ENCODE assay signal across 7 mouse cellular contexts in the genomic region with DNA sequence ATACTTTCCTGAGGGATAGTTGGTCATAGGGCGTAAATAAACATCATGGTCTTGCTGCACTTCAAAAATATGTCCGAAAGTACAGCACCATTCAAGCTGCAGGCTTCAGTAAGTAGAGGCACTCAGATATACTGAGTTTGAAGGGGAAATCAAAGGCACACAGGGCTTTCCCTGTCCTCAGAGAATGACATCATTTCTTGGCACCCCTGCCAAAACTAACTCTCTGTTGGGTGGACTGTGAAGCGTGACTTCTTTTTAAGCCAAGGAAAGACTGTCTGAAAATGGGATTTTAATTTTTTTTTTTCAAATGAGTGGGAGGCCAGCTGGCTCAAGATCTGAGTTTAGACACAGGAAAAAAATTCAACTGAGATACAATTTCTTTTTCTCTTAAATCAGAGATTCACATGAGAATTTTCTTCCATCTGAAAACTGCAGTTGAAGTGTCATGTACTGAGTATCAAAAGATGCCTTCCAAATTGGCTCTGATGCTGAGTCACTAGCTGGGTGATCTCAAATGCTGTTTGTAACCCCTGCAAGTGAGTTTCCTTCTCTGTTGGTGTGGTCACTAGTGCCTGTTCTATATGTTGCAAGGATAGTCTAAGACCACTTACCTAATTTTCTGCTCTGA.
A peak's percentile ranks its signal among the peaks of the same experiment; 100 is the strongest.
DNase-seq lines count a peak whose midpoint lies in the region; ATAC-seq lines count a peak whose summit lies in the region.

No protein-coding gene starts in this region.

- no peak overlapping the region for H3K4me3 ChIP-seq in lung, embryonic 16.5 days (ENCODE audit: low read length)
- H3K4me3 ChIP-seq in heart, embryonic 11.5 days (ENCODE audit: low read depth, low read length), result no peak overlapping the region

- H3K36me3 ChIP-seq in lung, embryonic 16.5 days (ENCODE audit: control insufficient read depth, insufficient read depth, low read length), result no peaks in the 10 kb centered on the region
- H3K36me3 ChIP-seq in heart, embryonic 11.5 days (ENCODE audit: control insufficient read depth, insufficient read depth, low read length), result no peaks in the 10 kb centered on the region

- WGBS in lung, embryonic 16.5 days, result 57% methylated on average over 3 of the region's 3 CpGs
- WGBS in heart, embryonic 11.5 days (ENCODE audit: insufficient replicate concordance), result 65% methylated on average over 3 of the region's 3 CpGs

- peak; percentile 34; the same call in 1 of the 2 replicates for ATAC-seq in lung, embryonic 16.5 days (ENCODE audit: low read depth)
- ATAC-seq in heart, embryonic 11.5 days (replicated peaks; ENCODE audit: insufficient number of reproducible peaks, low FRiP score, low TSS enrichment), result no peak
- ATAC-seq in granulocyte monocyte progenitor cell, adult 5-6 weeks (replicated peaks; ENCODE audit: poor library complexity, severe bottlenecking), result no peak

- H3K27me3 ChIP-seq in lung, embryonic 16.5 days (ENCODE audit: control insufficient read depth, insufficient read depth, low read depth, low read length), result no peaks in the 10 kb centered on the region
- no peaks in the 10 kb centered on the region for H3K27me3 ChIP-seq in heart, embryonic 11.5 days (ENCODE audit: control insufficient read depth, insufficient read depth, low read length)

- no peak overlapping the region for H3K4me2 ChIP-seq in lung, embryonic 16.5 days (ENCODE audit: low read depth, low read length)
- H3K4me2 ChIP-seq in heart, embryonic 11.5 days, result no peak overlapping the region

- no peak for DNase-seq in lung, postnatal 25 days (ENCODE audit: low spot score)
- DNase-seq in cerebellum, adult 18-20 months, result peak; percentile 43 to 60
- DNase-seq in left cerebral cortex, adult 8-10 months (ENCODE audit: low spot score in 2 of 2), result peak; percentile 29 to 86
- DNase-seq in spleen, postnatal 10 days (ENCODE audit: low spot score in 2 of 2), result no peak

- H3K9me3 ChIP-seq in lung, embryonic 16.5 days (ENCODE audit: control insufficient read depth, low read length), result no peaks in the 10 kb centered on the region
- no peaks in the 10 kb centered on the region for H3K9me3 ChIP-seq in heart, embryonic 11.5 days (replicated peaks; ENCODE audit: control insufficient read depth, low read length)

- no peak overlapping the region for H3K27ac ChIP-seq in lung, embryonic 16.5 days (ENCODE audit: low read length)
- 0 out of 2 replicates have a peak overlapping the region, but pooled peaks have one; percentile 22 for H3K27ac ChIP-seq in heart, embryonic 11.5 days (ENCODE audit: low read depth, low read length)

- H3K9ac ChIP-seq in lung, embryonic 16.5 days (ENCODE audit: low read length), result no peak overlapping the region
- no peak overlapping the region for H3K9ac ChIP-seq in heart, embryonic 11.5 days (ENCODE audit: low read depth, low read length)

- H3K4me1 ChIP-seq in lung, embryonic 16.5 days (replicated peaks; ENCODE audit: control insufficient read depth, insufficient read depth, low read length), result no peaks in the 10 kb centered on the region
- H3K4me1 ChIP-seq in heart, embryonic 11.5 days (ENCODE audit: control insufficient read depth, insufficient read depth, low read length), result no peaks in the 10 kb centered on the region

Comparison
In these comparisons a context has a peak if more than half of its experiments do, and no peak if none do; other contexts are left out.
1. DNase-seq: peak in cerebellum, adult 18-20 months (2 of 2) and left cerebral cortex, adult 8-10 months (2 of 2); none in lung, postnatal 25 days (single experiment) and spleen, postnatal 10 days (0 of 2).